Mouse (Mus musculus): ENCODE data around the gene Gm11011. TPM values are rescaled to one million over a fixed set of nuclear protein-coding genes. Genes with fewer than 3 reads are reported as not detected.

The Gm11011 gene
- total and polyA plus RNA-seq, 2 experiments from 2014 or later, result not detected

- no peak overlapping the region for H3K4me3 ChIP-seq (ENCODE audit: low read depth, low read length)
- H3K27ac ChIP-seq (ENCODE audit: low read depth, low read length), result no peak overlapping the region
- ATAC-seq (ENCODE audit: low FRiP score) (no peak), DNase-seq (ENCODE audit: low spot score) (no peak)
- no peak for TF ChIP-seq CTCF (IDR thresholded peaks at IDR 0.05)
- no peaks in the 10 kb centered on the region for H3K27me3 ChIP-seq (ENCODE audit: insufficient read depth, low read length)
- H3K9me3 ChIP-seq (ENCODE audit: low read length), result no peaks in the 10 kb centered on the region
- no peaks in the 10 kb centered on the region for H3K36me3 ChIP-seq (ENCODE audit: insufficient read depth, low read length)
- 80% methylated on average over 8 of the region's 8 CpGs for WGBS
- H3K4me1 ChIP-seq (ENCODE audit: insufficient read depth, low read length), result 0 out of 2 replicates have a peak, but pooled peaks cover 3% of the 10 kb centered on the region
- no peak overlapping the region for H3K4me2 ChIP-seq (ENCODE audit: low read depth, low read length, poor library complexity, severe bottlenecking)
- no peak overlapping the region for H3K9ac ChIP-seq (replicated peaks; ENCODE audit: low read length, poor library complexity, severe bottlenecking)
These were observed 23.3 kb upstream of the Gm11011 start for GRCm38 (mm10) chr2:169610882-169611281.

- no peaks in the 10 kb centered on the region for H3K27me3 ChIP-seq (ENCODE audit: insufficient read depth, low read length)
- no peak overlapping the region for H3K4me2 ChIP-seq (ENCODE audit: low read depth, low read length, poor library complexity, severe bottlenecking)
- TF ChIP-seq CTCF (IDR thresholded peaks at IDR 0.05), result no peak
- no peak overlapping the region for H3K27ac ChIP-seq (ENCODE audit: low read depth, low read length)
- no peaks in the 10 kb centered on the region for H3K9me3 ChIP-seq (ENCODE audit: low read length)
- no peak overlapping the region for H3K4me3 ChIP-seq (ENCODE audit: low read depth, low read length)
- no peak for DNase-seq (ENCODE audit: low spot score)
- ATAC-seq (ENCODE audit: low FRiP score), result no peak
- no peaks in the 10 kb centered on the region for H3K36me3 ChIP-seq (ENCODE audit: insufficient read depth, low read length)
- 72% methylated on average over 13 of the region's 13 CpGs for WGBS
- H3K4me1 ChIP-seq (ENCODE audit: insufficient read depth, low read length), result 0 out of 2 replicates have a peak, but pooled peaks cover 3% of the 10 kb centered on the region
- no peak overlapping the region; the same call in 1 of the 2 replicates for H3K9ac ChIP-seq (replicated peaks; ENCODE audit: low read length, poor library complexity, severe bottlenecking)
These were observed 22.4 kb upstream of the Gm11011 start for GRCm38 (mm10) chr2:169609956-169610355.

- Histone ChIP-seq H3K9me3 (ENCODE audit: low read length) (no peaks in the 10 kb centered on the region), H3K27ac (ENCODE audit: low read depth, low read length) (no peak overlapping the region), H3K27me3 (ENCODE audit: insufficient read depth, low read length) (no peaks in the 10 kb centered on the region), H3K36me3 (ENCODE audit: insufficient read depth, low read length) (no peaks in the 10 kb centered on the region), H3K9ac (replicated peaks; ENCODE audit: low read length, poor library complexity, severe bottlenecking) (no peak overlapping the region), H3K4me3 (ENCODE audit: low read depth, low read length) (no peak overlapping the region), H3K4me2 (ENCODE audit: low read depth, low read length, poor library complexity, severe bottlenecking) (no peak overlapping the region), H3K4me1 (ENCODE audit: insufficient read depth, low read length) (0 out of 2 replicates have a peak, but pooled peaks cover 3% of the 10 kb centered on the region)
- WGBS, result 77% methylated on average over 2 of the region's 2 CpGs
- DNase-seq (ENCODE audit: low spot score) (no peak), ATAC-seq (ENCODE audit: low FRiP score) (no peak)
- TF ChIP-seq CTCF (IDR thresholded peaks at IDR 0.05), result no peak
These were observed 20.2 kb upstream of the Gm11011 start for GRCm38 (mm10) chr2:169607787-169608186.

- no peak for TF ChIP-seq CTCF (IDR thresholded peaks at IDR 0.05)
- DNase-seq (ENCODE audit: low spot score), result peak; percentile 47
- H3K9me3 ChIP-seq (ENCODE audit: low read length), result no peaks in the 10 kb centered on the region
- H3K27me3 ChIP-seq (ENCODE audit: insufficient read depth, low read length), result no peaks in the 10 kb centered on the region
- H3K4me3 ChIP-seq (ENCODE audit: low read depth, low read length), result no peak overlapping the region
- H3K4me1 ChIP-seq (ENCODE audit: insufficient read depth, low read length), result 0 out of 2 replicates have a peak, but pooled peaks cover 3% of the 10 kb centered on the region
- 86% methylated on average over 13 of the region's 13 CpGs for WGBS
- no peak overlapping the region for H3K9ac ChIP-seq (replicated peaks; ENCODE audit: low read length, poor library complexity, severe bottlenecking)
- H3K27ac ChIP-seq (ENCODE audit: low read depth, low read length), result no peak overlapping the region
- no peak for ATAC-seq (ENCODE audit: low FRiP score)
- H3K36me3 ChIP-seq (ENCODE audit: insufficient read depth, low read length), result no peaks in the 10 kb centered on the region
- H3K4me2 ChIP-seq (ENCODE audit: low read depth, low read length, poor library complexity, severe bottlenecking), result no peak overlapping the region
These were observed 19.5 kb upstream of the Gm11011 start for GRCm38 (mm10) chr2:169606901-169607678.

GRCm38 (mm10) chr2:169600163-169600562 lies 12.6 kb upstream of the Gm11011 start:
- DNase-seq (ENCODE audit: low spot score), result peak; percentile 51
- H3K4me2 ChIP-seq (ENCODE audit: low read depth, low read length, poor library complexity, severe bottlenecking), result no peak overlapping the region
- no peak overlapping the region for H3K9ac ChIP-seq (replicated peaks; ENCODE audit: low read length, poor library complexity, severe bottlenecking)
- no peaks in the 10 kb centered on the region for H3K9me3 ChIP-seq (ENCODE audit: low read length)
- H3K27me3 ChIP-seq (ENCODE audit: insufficient read depth, low read length), result no peaks in the 10 kb centered on the region
- no peaks in the 10 kb centered on the region for H3K36me3 ChIP-seq (ENCODE audit: insufficient read depth, low read length)
- TF ChIP-seq CTCF (IDR thresholded peaks at IDR 0.05), result no peak
- no peak for ATAC-seq (ENCODE audit: low FRiP score)
- no peak overlapping the region for H3K4me3 ChIP-seq (ENCODE audit: low read depth, low read length)
- 49% methylated on average over 6 of the region's 6 CpGs for WGBS
- H3K27ac ChIP-seq (ENCODE audit: low read depth, low read length), result no peak overlapping the region
- peaks cover 3% of the 10 kb centered on the region; the same call in 1 of the 2 replicates for H3K4me1 ChIP-seq (ENCODE audit: insufficient read depth, low read length)

GRCm38 (mm10) chr2:169599591-169599990 lies 12.0 kb upstream of the Gm11011 start:
- 64% methylated on average over 4 of the region's 4 CpGs for WGBS

More at GRCm38 (mm10) chr2:169599591-169599990, 12.0 kb upstream of the Gm11011 start:
- H3K4me2 ChIP-seq (ENCODE audit: low read depth, low read length, poor library complexity, severe bottlenecking), result no peak overlapping the region
- H3K9ac ChIP-seq (replicated peaks; ENCODE audit: low read length, poor library complexity, severe bottlenecking), result no peak overlapping the region
- no peaks in the 10 kb centered on the region for H3K27me3 ChIP-seq (ENCODE audit: insufficient read depth, low read length)
- no peak overlapping the region for H3K27ac ChIP-seq (ENCODE audit: low read depth, low read length)
- H3K4me3 ChIP-seq (ENCODE audit: low read depth, low read length), result no peak overlapping the region
- H3K9me3 ChIP-seq (ENCODE audit: low read length), result no peaks in the 10 kb centered on the region
- DNase-seq (ENCODE audit: low spot score) (no peak), ATAC-seq (ENCODE audit: low FRiP score) (no peak)
- peaks cover 3% of the 10 kb centered on the region; the same call in 1 of the 2 replicates for H3K4me1 ChIP-seq (ENCODE audit: insufficient read depth, low read length)
- TF ChIP-seq CTCF (IDR thresholded peaks at IDR 0.05), result no peak
- H3K36me3 ChIP-seq (ENCODE audit: insufficient read depth, low read length), result no peaks in the 10 kb centered on the region

All from midbrain, postnatal 0 days (tissue).